Mouse (Mus musculus): ENCODE measurements around the gene Nudt1.

DNA sequence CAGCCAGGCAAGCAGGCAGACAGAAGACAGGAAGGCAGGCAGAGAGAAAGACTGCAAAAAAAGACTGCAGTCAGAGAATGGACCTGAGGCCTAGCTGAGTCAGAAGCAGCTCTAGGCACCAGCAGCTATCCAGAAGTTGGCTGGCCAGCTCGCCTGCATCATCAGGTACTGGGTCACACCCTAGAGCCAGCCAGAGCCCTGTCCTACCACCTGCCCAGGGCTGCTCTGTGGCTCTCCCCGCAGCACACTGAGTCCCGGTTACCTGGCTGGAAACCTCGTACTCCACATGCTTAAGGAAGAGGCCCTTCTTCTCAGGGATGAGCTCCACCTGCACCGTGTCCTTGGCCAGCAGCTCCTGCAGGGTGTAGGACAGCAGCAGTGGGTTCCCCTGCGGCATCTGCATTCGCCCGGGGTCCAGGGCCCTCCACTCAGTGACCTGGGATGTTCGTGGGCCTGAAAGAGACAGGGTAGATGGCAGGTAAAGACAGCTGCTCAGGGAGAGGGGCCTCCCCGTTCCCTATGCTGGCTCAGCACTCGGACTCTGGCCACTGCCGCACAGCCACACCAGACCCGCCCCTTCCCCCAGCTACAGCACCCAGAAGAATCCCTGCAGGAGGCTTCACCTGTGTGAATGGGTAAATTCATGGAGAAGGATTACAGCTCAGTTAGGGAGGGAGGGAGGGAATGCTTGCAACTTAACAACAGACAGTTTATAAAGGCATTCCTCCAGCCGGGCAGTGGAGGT lies 38.6 kb downstream of the Nudt1 start:
- no peak for TF ChIP-seq GATA1 (IDR thresholded peaks at IDR 0.05; ENCODE audit: borderline replicate concordance, low read length)
- no peak for TF ChIP-seq FLI1 (IDR thresholded peaks at IDR 0.05; ENCODE audit: low read length)
